Mouse (Mus musculus) midbrain, embryonic 13.5 days (tissue): ENCODE results near the gene Foxd4. TPM values are rescaled to one million over a fixed set of nuclear protein-coding genes. Genes with fewer than 3 reads are reported as not detected.
A peak's percentile ranks its signal among the peaks of the same experiment; 100 is the strongest.

Experiments
- ATAC-seq: fragments of 200-750 bp; cut with Nextera tagmentation; 2 replicates; pipeline ENCODE4 v1.8.0; 2017; ENCODE audit warnings: mild to moderate bottlenecking, moderate TSS enrichment, moderate library complexity
- H3K27ac ChIP-seq: fragments of 300-500 bp; sonication (generic); 2 replicates; pipeline ENCODE4 v1.5.1; 2015; ENCODE audit warnings: inconsistent platforms, mild to moderate bottlenecking, moderate library complexity
- H3K27me3 ChIP-seq: fragments of 300-500 bp; sonication (generic); 2 replicates; pipeline ENCODE4 v1.6.1; 2015; ENCODE audit warnings: mild to moderate bottlenecking, inconsistent platforms
- H3K36me3 ChIP-seq: fragments of 300-500 bp; sonication (generic); 2 replicates; pipeline ENCODE4 v1.6.1; 2015; ENCODE audit warnings: mild to moderate bottlenecking, inconsistent platforms
- H3K4me1 ChIP-seq: fragments of 300-500 bp; sonication (generic); replicated peaks from 2 replicates; pipeline ENCODE4 v1.6.1; 2015; ENCODE audit warnings: inconsistent platforms
- H3K4me2 ChIP-seq: fragments of 300-500 bp; sonication (generic); replicated peaks from 2 replicates; pipeline ENCODE4 v1.6.1; 2015; ENCODE audit warnings: moderate library complexity, mild to moderate bottlenecking, inconsistent platforms
- H3K4me3 ChIP-seq: fragments of 300-500 bp; sonication (generic); replicated peaks from 2 replicates; pipeline ENCODE4 v1.5.1; 2015; ENCODE audit warnings: mild to moderate bottlenecking, inconsistent platforms
- H3K9ac ChIP-seq: fragments of 300-500 bp; sonication (generic); replicated peaks from 2 replicates; pipeline ENCODE4 v1.6.1; 2015; ENCODE audit warnings: mild to moderate bottlenecking, inconsistent platforms
- H3K9me3 ChIP-seq: fragments of 300-500 bp; sonication (generic); 2 replicates; pipeline ENCODE4 v1.6.1; 2016; ENCODE audit warnings: mild to moderate bottlenecking, inconsistent platforms
- WGBS: fragments of 180-500 bp; shearing (Covaris S2); methylation state at CpG from one replicate; pipeline ENCODE4 v1.1.7; 2015; 5-methylcytosine and 5-hydroxymethylcytosine counted together
- polyA plus RNA-seq: library from polyadenylated mRNA; unstranded; fragments of >200 nt; fragmentation: Nextera tagmentation; extraction: Ambion mirVana; gene quantifications from 2 replicates; pipeline ENCODE4 v1.2.1, GENCODE M21; 2015

Gene Foxd4
- polyA plus RNA-seq, result 0.10 and 0.13 TPM in 2 replicates

DNA sequence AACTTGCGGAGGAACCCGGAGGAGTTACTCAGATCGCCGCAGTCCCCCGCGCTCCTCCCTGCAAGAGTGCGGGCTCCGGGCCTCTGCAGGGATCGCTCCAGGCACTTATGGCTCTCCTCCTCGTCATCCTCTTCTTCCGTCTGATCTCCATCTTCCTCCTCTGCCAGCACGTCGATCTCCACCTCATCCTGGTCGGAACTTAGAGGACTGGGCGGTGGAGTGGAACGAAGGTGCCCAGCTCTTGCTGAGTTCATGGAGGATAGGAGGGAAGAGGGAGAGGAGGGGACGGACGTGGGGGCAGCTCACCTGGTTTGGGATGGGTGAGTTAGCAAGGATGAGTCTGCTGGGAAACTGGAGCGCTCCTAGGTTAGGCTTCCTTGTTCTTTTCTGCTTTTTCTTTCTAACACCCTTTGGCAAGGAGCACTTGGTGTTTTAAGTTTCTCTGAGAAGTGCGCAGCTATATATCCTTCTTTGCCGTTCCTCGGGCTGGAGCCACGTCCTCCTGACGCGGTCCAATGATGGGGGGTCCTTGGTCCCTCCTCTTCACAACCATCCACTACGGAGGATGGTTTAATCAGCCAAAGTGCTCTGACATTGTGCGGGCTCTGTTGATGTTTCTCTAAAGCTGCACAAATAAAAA lies at the start of gene Foxd4:
Foxd4 (minus strand) TSS at position 617 of the 640 bp plus-strand sequence.
- peaks cover 31% of the 10 kb centered on the region for H3K4me1 ChIP-seq
- H3K4me3 ChIP-seq, result peak within 1 kb of the TSS; percentile 45
- WGBS, result 1% methylated on average over 27 of the region's 27 CpGs
- H3K36me3 ChIP-seq, result no peaks in the 10 kb centered on the region
- no peaks in the 10 kb centered on the region for H3K9me3 ChIP-seq
- H3K9ac ChIP-seq, result peak within 1 kb of the TSS; percentile 37
- ATAC-seq, result no peak
- peak within 1 kb of the TSS; percentile 82 for H3K4me2 ChIP-seq
- no peak within 1 kb of the TSS for H3K27ac ChIP-seq
- peaks cover 87% of the 10 kb centered on the region for H3K27me3 ChIP-seq

DNA sequence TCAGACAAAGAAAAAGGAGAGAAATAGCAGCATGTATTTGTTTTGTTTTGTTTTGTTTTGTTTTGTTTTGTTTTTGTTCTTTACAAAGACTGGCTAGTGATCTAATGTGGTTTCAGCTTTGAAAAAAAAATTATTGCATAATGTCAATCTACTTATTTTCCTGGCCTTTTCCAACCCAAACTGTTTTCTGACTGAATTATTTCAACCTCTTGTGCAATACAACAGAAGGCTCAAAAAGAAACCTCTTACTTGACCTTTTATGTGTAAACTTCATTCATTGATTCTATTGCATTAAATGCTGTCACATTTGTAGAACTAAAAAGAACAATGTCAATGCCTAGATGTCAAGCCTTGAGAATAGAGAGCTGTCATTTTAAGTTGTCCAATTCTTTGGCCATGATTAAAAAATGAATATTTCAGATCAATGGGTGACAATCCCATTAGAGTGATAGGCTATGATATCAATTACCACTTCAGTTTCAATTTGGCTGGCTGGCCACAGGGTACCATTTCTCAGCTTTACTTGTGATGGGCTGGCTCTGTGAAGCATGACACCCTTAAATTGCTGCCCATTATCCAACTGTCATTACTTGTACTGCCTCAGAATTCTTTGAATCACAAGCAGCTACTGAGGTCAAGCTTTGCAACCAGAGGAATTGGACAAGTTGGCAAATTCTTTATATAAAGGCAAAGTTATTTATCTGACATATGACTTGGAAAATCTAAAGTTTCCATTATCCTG lies 44.7 kb upstream of the Foxd4 start:
- H3K9me3 ChIP-seq, result no peaks in the 10 kb centered on the region
- H3K36me3 ChIP-seq, result 0 out of 2 replicates have a peak, but pooled peaks cover 2% of the 10 kb centered on the region
- H3K27me3 ChIP-seq, result no peaks in the 10 kb centered on the region

DNA sequence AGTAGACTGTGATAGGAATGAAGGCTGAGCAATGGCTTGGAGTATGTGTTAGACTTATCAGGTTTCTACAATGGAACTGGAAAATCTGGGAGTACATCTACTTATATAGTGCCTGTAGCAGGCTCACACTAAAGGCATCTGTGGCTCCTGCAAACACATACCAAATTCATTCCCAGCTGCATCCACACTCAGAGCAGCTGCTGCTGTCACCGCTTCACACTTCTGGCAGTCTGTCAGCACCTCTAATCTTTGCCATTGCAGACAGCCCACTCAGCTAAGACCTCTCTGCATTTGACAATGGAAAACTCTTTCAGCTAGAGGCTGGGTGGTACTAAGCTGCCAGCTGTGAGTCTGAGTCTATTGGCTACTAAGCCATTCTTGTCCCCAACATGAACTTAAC lies 36.1 kb upstream of the Foxd4 start:
- Histone ChIP-seq H3K27me3 (no peaks in the 10 kb centered on the region), H3K9ac (no peak overlapping the region), H3K9me3 (no peaks in the 10 kb centered on the region), H3K4me3 (no peak overlapping the region), H3K4me2 (no peak overlapping the region), H3K36me3 (peaks cover 5% of the 10 kb centered on the region; the same call in 1 of the 2 replicates), H3K4me1 (0 out of 2 replicates have a peak, but pooled peaks cover 3% of the 10 kb centered on the region), H3K27ac (no peak overlapping the region)
- 37% methylated on average over 1 of the region's 1 CpGs for WGBS
- no peak for ATAC-seq

More for the DNA sequence above, 44.7 kb upstream of the Foxd4 start:
- Histone ChIP-seq H3K4me2 (no peak overlapping the region), H3K27ac (no peak overlapping the region), H3K9ac (no peak overlapping the region), H3K4me3 (no peak overlapping the region), H3K4me1 (no peaks in the 10 kb centered on the region; the same call in 1 of the 2 replicates)
- ATAC-seq, result no peak

DNA sequence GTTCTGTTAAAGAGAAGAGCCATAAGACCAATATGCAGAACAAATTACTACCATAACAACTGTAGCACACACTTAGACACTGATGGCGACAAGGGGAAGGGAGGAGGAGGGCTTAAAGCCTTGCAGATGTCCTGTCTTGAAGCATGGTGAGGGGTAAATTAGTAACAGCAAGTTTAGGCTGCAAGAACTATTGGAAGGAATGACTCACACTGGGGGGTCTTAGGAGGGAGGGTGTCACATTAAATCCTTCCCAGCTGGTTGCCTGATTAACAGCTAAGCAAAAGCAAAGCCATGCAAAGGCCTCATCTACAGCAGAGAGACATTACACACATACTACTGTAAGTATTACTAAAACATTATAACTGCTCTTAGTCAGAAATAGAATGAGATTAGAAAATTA lies 28.0 kb upstream of the Foxd4 start:
- no peak for ATAC-seq
- H3K36me3 ChIP-seq, result no peaks in the 10 kb centered on the region
- H3K4me2 ChIP-seq, result no peak overlapping the region
- H3K27ac ChIP-seq, result no peak overlapping the region
- no peak overlapping the region for H3K4me3 ChIP-seq
- no peaks in the 10 kb centered on the region for H3K4me1 ChIP-seq
- WGBS, result 23% methylated on average over 1 of the region's 1 CpGs
- H3K27me3 ChIP-seq, result no peaks in the 10 kb centered on the region
- no peak overlapping the region for H3K9ac ChIP-seq
- no peaks in the 10 kb centered on the region for H3K9me3 ChIP-seq

DNA sequence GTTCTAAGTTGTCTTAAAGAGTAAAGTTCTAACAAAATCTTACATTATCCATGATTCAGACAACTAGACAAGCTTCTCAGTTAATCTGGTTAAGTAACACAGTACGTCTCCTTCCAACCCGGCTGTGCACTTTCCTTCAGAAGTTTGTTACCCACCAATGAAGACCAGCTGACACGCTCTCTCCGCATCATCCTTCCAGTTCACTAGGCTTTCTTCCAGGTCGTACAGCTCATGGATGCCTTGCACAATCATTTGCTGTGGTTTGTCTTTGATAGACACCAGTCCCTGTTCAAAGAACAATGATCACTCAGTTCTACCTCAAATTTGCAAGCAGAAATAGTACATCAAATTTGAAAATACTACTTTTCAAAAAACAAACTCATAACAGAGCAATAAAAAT lies 19.9 kb upstream of the Foxd4 start:
- Histone ChIP-seq H3K36me3 (peaks cover 25% of the 10 kb centered on the region), H3K4me3 (no peak overlapping the region), H3K27ac (no peak overlapping the region), H3K9ac (no peak overlapping the region), H3K9me3 (no peaks in the 10 kb centered on the region), H3K27me3 (no peaks in the 10 kb centered on the region), H3K4me2 (no peak overlapping the region), H3K4me1 (no peaks in the 10 kb centered on the region)
- WGBS, result 91% methylated on average over 5 of the region's 5 CpGs
- ATAC-seq, result no peak

DNA sequence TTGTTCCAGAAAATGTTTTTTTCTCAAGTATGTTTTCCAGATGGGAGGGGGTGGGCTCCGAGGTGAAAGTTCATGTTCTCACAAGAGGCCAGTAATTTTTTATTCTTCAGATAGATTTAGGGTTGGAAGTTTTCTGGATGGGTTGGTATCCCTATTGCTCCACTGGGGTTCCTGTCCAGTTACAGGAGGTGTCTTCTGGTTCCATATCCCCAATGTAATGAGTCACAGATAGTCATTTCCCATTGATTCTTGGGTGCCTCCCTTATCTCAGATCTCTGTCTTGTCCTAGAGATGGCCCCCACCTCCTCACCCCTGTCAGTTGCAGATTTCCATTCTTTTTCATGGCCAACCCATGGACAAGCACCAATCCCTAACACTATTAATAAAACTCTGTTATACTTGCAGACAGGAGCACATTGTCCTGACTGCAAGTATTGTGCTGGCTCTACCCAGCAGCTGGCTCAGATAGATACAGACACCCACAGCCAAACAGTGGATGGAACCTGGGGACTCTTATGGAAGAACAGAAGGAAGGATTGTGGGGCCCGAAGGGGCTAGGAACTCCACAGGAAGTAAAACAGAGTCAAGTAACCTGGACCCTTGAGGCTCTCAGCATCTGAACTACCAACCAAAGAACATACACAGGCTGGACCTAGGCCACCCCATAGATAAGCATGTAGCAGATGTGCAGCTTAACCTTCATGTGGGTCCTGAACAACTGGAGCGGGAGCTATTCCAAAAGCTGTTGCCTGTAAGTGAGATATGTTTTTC lies 7.6 kb upstream of the Foxd4 start:
- Histone ChIP-seq H3K27me3 (peaks cover 15% of the 10 kb centered on the region), H3K4me1 (no peaks in the 10 kb centered on the region), H3K4me3 (no peak overlapping the region), H3K36me3 (no peaks in the 10 kb centered on the region), H3K27ac (no peak overlapping the region), H3K9ac (no peak overlapping the region), H3K9me3 (no peaks in the 10 kb centered on the region), H3K4me2 (no peak overlapping the region)
- 91% methylated on average over 3 of the region's 3 CpGs for WGBS
- no peak for ATAC-seq

DNA sequence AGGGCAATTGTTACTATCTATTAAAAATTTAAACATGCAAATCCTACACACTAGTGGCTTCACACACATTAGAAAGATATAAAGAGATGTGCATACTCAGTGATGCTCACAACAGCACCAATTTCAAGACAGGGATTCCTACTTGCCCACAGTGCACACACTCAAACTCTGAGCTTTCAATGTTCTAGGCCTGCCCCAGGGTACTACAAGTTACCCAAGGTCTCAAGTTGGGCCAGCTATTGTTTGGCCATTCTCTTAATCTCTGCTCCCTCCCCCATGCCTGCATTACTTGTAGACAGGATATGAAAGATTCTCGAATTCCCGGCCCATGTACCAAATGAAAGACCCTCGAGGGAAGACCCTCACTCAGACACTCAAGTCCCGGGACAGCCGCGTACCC lies 6.7 kb upstream of the Foxd4 start:
- Histone ChIP-seq H3K4me1 (no peaks in the 10 kb centered on the region), H3K27ac (no peak overlapping the region), H3K4me2 (no peak overlapping the region), H3K9ac (no peak overlapping the region), H3K27me3 (peaks cover 23% of the 10 kb centered on the region), H3K36me3 (no peaks in the 10 kb centered on the region), H3K4me3 (no peak overlapping the region), H3K9me3 (no peaks in the 10 kb centered on the region)
- ATAC-seq, result no peak
- 94% methylated on average over 6 of the region's 6 CpGs for WGBS

DNA sequence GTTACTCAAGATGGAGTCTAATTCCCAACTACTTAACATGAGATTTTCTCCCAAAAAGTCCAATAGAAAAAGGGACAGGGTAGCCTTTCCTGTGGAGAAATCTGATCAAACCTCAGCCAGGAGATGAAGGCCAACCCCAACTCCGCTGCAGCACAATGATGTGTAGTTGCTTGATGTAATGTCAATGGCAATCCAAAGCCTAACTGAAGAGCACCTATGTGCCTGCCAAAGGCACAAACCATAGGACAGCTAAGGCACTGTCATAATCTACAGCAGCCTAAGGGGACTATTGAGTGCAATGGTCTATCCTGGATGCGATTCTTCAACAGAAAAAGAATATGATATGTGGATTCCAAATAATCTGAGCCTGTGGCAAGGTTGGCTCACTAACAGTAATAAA lies 1.8 kb upstream of the Foxd4 start:
- Histone ChIP-seq H3K27me3 (peaks cover 67% of the 10 kb centered on the region), H3K4me2 (no peak overlapping the region), H3K9me3 (no peaks in the 10 kb centered on the region), H3K4me3 (no peak overlapping the region), H3K27ac (no peak overlapping the region), H3K4me1 (peaks cover 22% of the 10 kb centered on the region), H3K36me3 (no peaks in the 10 kb centered on the region), H3K9ac (no peak overlapping the region)
- no peak for ATAC-seq
- 56% methylated on average over 2 of the region's 2 CpGs for WGBS

DNA sequence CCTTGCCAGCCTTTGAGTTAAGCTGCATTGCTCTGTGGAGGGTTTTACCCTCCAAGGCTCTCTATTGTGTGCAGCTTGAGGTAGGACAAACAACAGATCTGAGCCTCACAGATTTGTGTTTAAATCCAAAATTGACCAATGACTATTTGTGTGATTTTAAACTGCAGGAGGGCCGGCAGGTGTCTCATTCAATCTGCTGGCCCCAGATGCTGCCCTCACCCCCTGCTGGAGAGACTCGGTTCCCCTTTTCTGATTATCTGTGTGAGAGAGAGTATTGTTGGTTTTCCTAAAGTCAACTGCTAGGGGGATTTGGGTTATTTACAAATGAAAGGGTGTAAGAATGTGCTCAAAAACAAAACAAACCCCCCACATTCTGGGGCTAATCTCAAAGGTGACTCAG lies 1.3 kb upstream of the Foxd4 start:
- peaks cover 73% of the 10 kb centered on the region for H3K27me3 ChIP-seq
- no peaks in the 10 kb centered on the region for H3K36me3 ChIP-seq
- H3K9me3 ChIP-seq, result no peaks in the 10 kb centered on the region
- H3K9ac ChIP-seq, result no peak overlapping the region
- no peak overlapping the region for H3K27ac ChIP-seq
- H3K4me1 ChIP-seq, result peaks cover 27% of the 10 kb centered on the region
- 1% methylated on average over 2 of the region's 2 CpGs for WGBS
- no peak overlapping the region for H3K4me2 ChIP-seq
- H3K4me3 ChIP-seq, result no peak overlapping the region
- ATAC-seq, result no peak

DNA sequence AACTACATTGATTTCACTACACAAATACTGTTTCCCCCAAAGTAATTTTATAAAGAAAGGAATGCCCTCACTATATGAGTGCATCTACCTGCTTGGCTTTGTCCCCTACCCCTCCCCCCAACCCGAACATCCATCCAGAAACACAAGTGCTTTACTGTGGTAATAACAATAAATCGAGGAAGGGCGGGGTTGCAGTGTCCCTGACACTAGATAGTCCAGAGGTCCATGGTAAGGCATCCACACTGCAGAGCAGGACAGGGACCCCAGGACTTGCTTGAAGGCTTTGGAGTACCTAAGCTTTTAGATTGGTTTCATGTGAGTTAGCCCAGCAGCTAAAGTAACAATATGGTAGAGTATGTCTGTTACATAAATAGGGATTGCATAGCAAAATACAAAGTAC lies 669 bp upstream of the Foxd4 start:
- no peak for ATAC-seq
- H3K4me2 ChIP-seq, result no peak overlapping the region
- H3K27me3 ChIP-seq, result peaks cover 78% of the 10 kb centered on the region
- 3% methylated on average over 3 of the region's 3 CpGs for WGBS
- peaks cover 31% of the 10 kb centered on the region for H3K4me1 ChIP-seq
- no peak overlapping the region for H3K27ac ChIP-seq
- H3K36me3 ChIP-seq, result no peaks in the 10 kb centered on the region
- H3K4me3 ChIP-seq, result no peak overlapping the region
- H3K9ac ChIP-seq, result no peak overlapping the region
- no peaks in the 10 kb centered on the region for H3K9me3 ChIP-seq

DNA sequence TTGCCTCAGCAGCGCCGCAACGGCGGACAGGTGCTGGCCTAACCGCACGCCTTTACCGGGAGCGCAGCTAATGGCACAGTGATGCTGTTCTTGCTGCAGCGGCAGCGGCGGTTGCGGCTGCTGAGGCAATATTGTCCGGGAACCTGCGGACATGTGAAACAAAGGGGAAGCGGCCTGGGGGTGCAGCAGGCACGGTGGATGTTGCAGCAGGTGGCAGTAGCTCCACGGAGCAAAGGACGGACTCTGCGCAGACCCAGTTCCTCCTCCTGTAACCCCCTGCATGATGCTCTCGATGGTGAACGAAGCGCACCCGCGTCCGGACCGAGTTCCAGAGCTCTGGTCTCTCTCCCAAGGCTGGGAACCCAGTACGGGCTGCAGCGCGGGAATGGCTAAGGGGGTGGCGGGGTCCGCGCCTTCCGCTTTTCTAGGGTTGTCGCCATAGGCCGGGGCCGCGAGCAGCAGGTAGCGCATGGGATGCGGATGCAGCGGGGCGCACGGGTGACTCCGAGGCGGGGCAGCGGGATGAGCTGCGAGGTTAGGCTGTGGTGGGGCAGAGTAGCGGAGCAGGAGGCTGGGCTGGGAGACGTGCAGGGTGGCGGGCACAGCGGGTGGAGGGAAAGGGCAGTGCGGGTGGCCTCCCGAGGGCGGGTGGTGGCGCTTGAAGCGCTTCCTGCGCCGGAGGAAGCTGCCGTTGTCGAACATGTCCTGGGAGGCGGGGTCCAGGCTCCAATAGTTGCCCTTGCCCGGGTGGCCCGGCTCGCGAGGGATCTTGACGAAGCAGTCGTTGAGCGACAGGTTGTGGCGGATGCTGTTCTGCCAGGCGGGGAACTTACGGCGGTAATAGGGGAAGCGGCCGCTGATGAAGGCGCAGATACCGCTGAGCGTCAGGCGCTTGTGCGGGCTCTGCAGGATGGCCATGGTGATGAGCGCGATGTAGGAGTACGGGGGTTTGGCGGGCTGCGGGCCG lies 1.1 kb downstream of the Foxd4 start:
- under 1% methylated on average over 78 of the region's 84 CpGs for WGBS
- ATAC-seq, result peak; percentile 72
- Histone ChIP-seq H3K27me3 (peaks cover 91% of the 10 kb centered on the region), H3K4me1 (peaks cover 31% of the 10 kb centered on the region), H3K36me3 (no peaks in the 10 kb centered on the region), H3K4me3 (peak overlapping the region; percentile 45), H3K4me2 (peak overlapping the region; percentile 82), H3K27ac (no peak overlapping the region), H3K9ac (peak overlapping the region; percentile 37), H3K9me3 (no peaks in the 10 kb centered on the region)
